Comparison of ENCODE assay signal across 13 mouse cellular contexts in genomic region chr1:152077171-152077715, GRCm38 (mm10). TPM values are rescaled to one million over a fixed set of nuclear protein-coding genes. Genes with fewer than 3 reads are reported as not detected.
DNase-seq lines count a peak whose midpoint lies in the region; ATAC-seq and TF ChIP-seq lines count a peak whose summit lies in the region.
"Had no signal": no experiment of that assay in that cellular context is flagged by ENCODE, and none has a peak within 500 bp of the region (broad histone marks: within the 10 kb centered on the region; RNA-seq: fewer than 3 reads in every experiment).

No protein-coding gene starts in this region.

- H3K36me3 ChIP-seq in midbrain, embryonic 10.5 days: no peaks in the 10 kb centered on the region
- H3K36me3 ChIP-seq in midbrain, postnatal 0 days (ENCODE audit: insufficient read depth, low read length): no peaks in the 10 kb centered on the region
- no peaks in the 10 kb centered on the region for H3K36me3 ChIP-seq in hindbrain, embryonic 13.5 days
- no peaks in the 10 kb centered on the region for H3K36me3 ChIP-seq in midbrain, embryonic 14.5 days (ENCODE audit: control insufficient read depth, insufficient read depth, low read length)
- H3K36me3 ChIP-seq: embryonic facial prominence, embryonic 12.5 days; limb, embryonic 13.5 days had no signal

- DNase-seq in midbrain, embryonic 10.5 days (ENCODE audit: low spot score): no peak
- DNase-seq in midbrain, postnatal 0 days (ENCODE audit: low spot score): no peak
- peak; percentile 58 for DNase-seq in midbrain, embryonic 14.5 days
- DNase-seq in kidney, adult 11 months: no peak
- no peak for DNase-seq in urinary bladder, adult 2 months (ENCODE audit: low spot score)
- no peak for DNase-seq in layer of hippocampus, adult 9-10 months (ENCODE audit: low spot score)
- DNase-seq: adrenal gland, postnatal 10 days; cerebellum, adult 9-10 months; kidney, adult 9 months; right cerebral cortex, postnatal 4 days had no signal

- H3K9ac ChIP-seq in midbrain, postnatal 0 days (replicated peaks; ENCODE audit: low read length, poor library complexity, severe bottlenecking): no peak overlapping the region
- H3K9ac ChIP-seq in hindbrain, embryonic 13.5 days: no peak overlapping the region
- no peak overlapping the region for H3K9ac ChIP-seq in midbrain, embryonic 14.5 days (replicated peaks; ENCODE audit: low read length)
- H3K9ac ChIP-seq: embryonic facial prominence, embryonic 12.5 days; limb, embryonic 13.5 days had no signal

- no peak overlapping the region for H3K4me3 ChIP-seq in midbrain, embryonic 10.5 days
- no peak overlapping the region for H3K4me3 ChIP-seq in midbrain, postnatal 0 days (ENCODE audit: low read depth, low read length)
- H3K4me3 ChIP-seq in hindbrain, embryonic 13.5 days: no peak overlapping the region
- H3K4me3 ChIP-seq in midbrain, embryonic 14.5 days (replicated peaks; ENCODE audit: low read depth, low read length): no peak overlapping the region
- H3K4me3 ChIP-seq: embryonic facial prominence, embryonic 12.5 days; limb, embryonic 13.5 days had no signal

- H3K4me2 ChIP-seq in midbrain, postnatal 0 days (ENCODE audit: low read depth, low read length, poor library complexity, severe bottlenecking): no peak overlapping the region
- peak overlapping the region; percentile 33 for H3K4me2 ChIP-seq in hindbrain, embryonic 13.5 days
- H3K4me2 ChIP-seq in midbrain, embryonic 14.5 days (ENCODE audit: low read length): peak overlapping the region; percentile 18; the same call in 1 of the 2 replicates
- H3K4me2 ChIP-seq: embryonic facial prominence, embryonic 12.5 days; limb, embryonic 13.5 days had no signal

- no peak for ATAC-seq in midbrain, postnatal 0 days (ENCODE audit: low FRiP score)
- 0 out of 2 replicates have a peak, but pooled peaks have one; percentile 45 for ATAC-seq in hindbrain, embryonic 13.5 days (ENCODE audit: low FRiP score)
- no peak for ATAC-seq in midbrain, embryonic 14.5 days (ENCODE audit: low FRiP score, low TSS enrichment)

- peak overlapping the region; percentile 65 for H3K27ac ChIP-seq in midbrain, embryonic 10.5 days (replicated peaks)
- H3K27ac ChIP-seq in midbrain, postnatal 0 days (ENCODE audit: low read depth, low read length): no peak overlapping the region
- H3K27ac ChIP-seq in hindbrain, embryonic 13.5 days: peak overlapping the region; percentile 83
- H3K27ac ChIP-seq in midbrain, embryonic 14.5 days (replicated peaks; ENCODE audit: low read depth, low read length): peak overlapping the region; percentile 65
- H3K27ac ChIP-seq: embryonic facial prominence, embryonic 12.5 days; limb, embryonic 13.5 days had no signal

- WGBS in midbrain, embryonic 10.5 days: 58% methylated on average over 11 of the region's 11 CpGs
- 59% methylated on average over 11 of the region's 11 CpGs for WGBS in midbrain, postnatal 0 days
- WGBS in hindbrain, embryonic 13.5 days: 30% methylated on average over 11 of the region's 11 CpGs
- WGBS in midbrain, embryonic 14.5 days: 44% methylated on average over 11 of the region's 11 CpGs

- H3K4me1 ChIP-seq in midbrain, embryonic 10.5 days: peaks cover 24% of the 10 kb centered on the region
- no peaks in the 10 kb centered on the region for H3K4me1 ChIP-seq in midbrain, postnatal 0 days (ENCODE audit: insufficient read depth, low read length)
- H3K4me1 ChIP-seq in hindbrain, embryonic 13.5 days (replicated peaks): peaks cover 58% of the 10 kb centered on the region
- H3K4me1 ChIP-seq in midbrain, embryonic 14.5 days (ENCODE audit: control insufficient read depth, insufficient read depth, low read length): peaks cover 33% of the 10 kb centered on the region

- H3K27me3 ChIP-seq in midbrain, embryonic 10.5 days (ENCODE audit: low read depth, poor library complexity, severe bottlenecking): no peaks in the 10 kb centered on the region
- no peaks in the 10 kb centered on the region for H3K27me3 ChIP-seq in midbrain, postnatal 0 days (ENCODE audit: insufficient read depth, low read length)
- no peaks in the 10 kb centered on the region for H3K27me3 ChIP-seq in hindbrain, embryonic 13.5 days
- H3K27me3 ChIP-seq in midbrain, embryonic 14.5 days (ENCODE audit: control insufficient read depth, insufficient read depth, low read length): no peaks in the 10 kb centered on the region
- H3K27me3 ChIP-seq: embryonic facial prominence, embryonic 12.5 days; limb, embryonic 13.5 days had no signal

- H3K9me3 ChIP-seq in midbrain, embryonic 10.5 days (replicated peaks): no peaks in the 10 kb centered on the region
- no peaks in the 10 kb centered on the region for H3K9me3 ChIP-seq in midbrain, postnatal 0 days (ENCODE audit: low read length)
- no peaks in the 10 kb centered on the region for H3K9me3 ChIP-seq in hindbrain, embryonic 13.5 days
- no peaks in the 10 kb centered on the region for H3K9me3 ChIP-seq in midbrain, embryonic 14.5 days (ENCODE audit: control insufficient read depth, low read length)
- H3K9me3 ChIP-seq: embryonic facial prominence, embryonic 12.5 days; limb, embryonic 13.5 days had no signal

- no peak for TF ChIP-seq CTCF in midbrain, postnatal 0 days (IDR thresholded peaks at IDR 0.05)

RNA-seq across cellular contexts. Expression of gene 1700025G04Rik, which starts 12.7 kb away (rescaled TPM):
- 17.6 and 20.5 TPM in 2 replicates for polyA plus RNA-seq in midbrain, embryonic 10.5 days (2016; fragmentation: Nextera tagmentation; extraction: Ambion mirVana)
- total RNA-seq in midbrain, postnatal 0 days (2014; rRNA removed): 24.0 and 34.2 TPM in 2 replicates
- polyA plus RNA-seq in midbrain, postnatal 0 days (2015; fragmentation: Nextera tagmentation; extraction: Ambion mirVana): 20.4 and 22.6 TPM in 2 replicates
- polyA plus RNA-seq in hindbrain, embryonic 13.5 days (2015; fragmentation: Nextera tagmentation; extraction: Ambion mirVana): 41.0 and 41.7 TPM in 2 replicates
- 26.7 and 27.8 TPM in 2 replicates for polyA plus RNA-seq in midbrain, embryonic 14.5 days (2014; fragmentation: Nextera tagmentation; extraction: Ambion mirVana)
- polyA plus RNA-seq in urinary bladder, adult 2 months (2012; rRNA removed): 17.4 and 20.1 TPM in 2 replicates
